8 mouse cellular contexts compared by ENCODE assay signal in the genomic region with DNA sequence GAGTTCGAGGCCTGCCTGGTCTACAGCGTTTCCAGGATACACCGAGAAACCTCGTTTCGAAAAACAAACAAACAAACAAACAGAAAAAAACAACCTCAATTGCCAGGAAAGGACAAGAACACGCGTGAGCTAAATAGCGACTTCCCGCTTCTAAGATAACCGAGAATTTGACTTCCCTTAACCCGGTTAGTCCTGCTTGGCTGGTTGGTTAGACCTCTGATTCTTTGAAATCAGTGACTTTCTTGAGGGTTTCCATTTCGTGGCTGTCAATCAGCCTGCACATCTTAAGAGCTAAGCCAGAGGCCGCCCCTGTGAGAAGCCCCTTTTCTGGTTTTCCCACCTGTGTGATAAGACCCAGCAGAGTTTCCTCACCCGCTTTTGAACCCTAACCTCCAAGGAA. TPM values are rescaled to one million over a fixed set of nuclear protein-coding genes. Genes with fewer than 3 reads are reported as not detected.
DNase-seq lines count a peak whose midpoint lies in the region; ATAC-seq and TF ChIP-seq lines count a peak whose summit lies in the region.

No protein-coding gene starts in this region.

- H3K4me2 ChIP-seq in heart, embryonic 15.5 days: peak overlapping the region; percentile 75

- H3K27ac ChIP-seq in layer of hippocampus, adult 2 months: peak overlapping the region; percentile 95; the same call in 1 of the 2 replicates
- 0 out of 2 replicates have a peak overlapping the region, but pooled peaks have one; percentile 10 for H3K27ac ChIP-seq in bone marrow, adult 2 months (ENCODE audit: control insufficient read depth, insufficient read depth, low read depth, low read length, poor library complexity)
- H3K27ac ChIP-seq in heart, embryonic 15.5 days: no peak overlapping the region

- DNase-seq in layer of hippocampus, adult 2 months (ENCODE audit: low spot score in 2 of 2): no peak
- no peak for DNase-seq in layer of hippocampus, postnatal 10 days (ENCODE audit: low spot score in 2 of 2)
- DNase-seq in right cerebral cortex, adult 18-20 months: no peak
- DNase-seq in right cerebral cortex, adult 2 months (ENCODE audit: low spot score in 2 of 2): no peak
- no peak for DNase-seq in layer of hippocampus, postnatal 14 days (ENCODE audit: low spot score in 2 of 2)

- TF ChIP-seq POLR2A in bone marrow, adult 2 months (IDR thresholded peaks at IDR 0.05; ENCODE audit: borderline replicate concordance, control insufficient read depth, low read depth, low read length): no peak

- H3K36me3 ChIP-seq in heart, embryonic 15.5 days: no peaks in the 10 kb centered on the region
- H3K36me3 ChIP-seq in megakaryocyte, embryonic 14.5 days (replicated peaks; ENCODE audit: low read length): peaks cover 17% of the 10 kb centered on the region

- no peaks in the 10 kb centered on the region for H3K27me3 ChIP-seq in heart, embryonic 15.5 days
- peaks cover 2% of the 10 kb centered on the region for H3K27me3 ChIP-seq in megakaryocyte, embryonic 14.5 days (replicated peaks)

- H3K4me1 ChIP-seq in bone marrow, adult 2 months (ENCODE audit: control insufficient read depth, insufficient read depth, low read length): no peaks in the 10 kb centered on the region
- peaks cover 13% of the 10 kb centered on the region for H3K4me1 ChIP-seq in heart, embryonic 15.5 days (replicated peaks)
- peaks cover 29% of the 10 kb centered on the region for H3K4me1 ChIP-seq in megakaryocyte, embryonic 14.5 days

- no peak for ATAC-seq in heart, embryonic 15.5 days (replicated peaks; ENCODE audit: insufficient number of reproducible peaks, insufficient read depth, low FRiP score, low read depth)

- H3K9ac ChIP-seq in heart, embryonic 15.5 days: peak overlapping the region; percentile 95

- no peak for TF ChIP-seq CTCF in layer of hippocampus, adult 2 months (conservative IDR thresholded peaks at IDR 0.05)
- no peak for TF ChIP-seq CTCF in bone marrow, adult 2 months (IDR thresholded peaks at IDR 0.05; ENCODE audit: control insufficient read depth, insufficient read depth, low read length)

- WGBS in bone marrow, adult 2 months: 6% methylated on average over 14 of the region's 14 CpGs
- WGBS in heart, embryonic 15.5 days: 14% methylated on average over 14 of the region's 14 CpGs

- H3K4me3 ChIP-seq in layer of hippocampus, adult 2 months: peak overlapping the region; percentile 92
- H3K4me3 ChIP-seq in bone marrow, adult 2 months (replicated peaks; ENCODE audit: control insufficient read depth, low read depth, low read length): peak overlapping the region; percentile 59
- H3K4me3 ChIP-seq in heart, embryonic 15.5 days: peak overlapping the region; percentile 97
- H3K4me3 ChIP-seq in megakaryocyte, embryonic 14.5 days (replicated peaks): peak overlapping the region; percentile 97

- H3K9me3 ChIP-seq in heart, embryonic 15.5 days (replicated peaks): no peaks in the 10 kb centered on the region
- H3K9me3 ChIP-seq in megakaryocyte, embryonic 14.5 days: peaks cover 6% of the 10 kb centered on the region; the same call in 1 of the 2 replicates

RNA-seq across cellular contexts. Expression of a gene that starts 0.9 kb away (rescaled TPM):
- total RNA-seq in layer of hippocampus, adult 2 months (2021): 10 to 100 TPM; 31.7 to 34.0 TPM
- 10 to 100 TPM; 25.1 to 25.7 TPM for total RNA-seq in layer of hippocampus, postnatal 10 days (2021)
- polyA plus RNA-seq in bone marrow, adult 2 months (2011; ENCODE audit: insufficient read depth, insufficient read length, low replicate concordance, missing spikeins): 8.8 and 14.3 TPM in 2 replicates
- 50.3 and 50.9 TPM in 2 replicates for polyA plus RNA-seq in heart, embryonic 15.5 days (2015; fragmentation: Nextera tagmentation; extraction: Ambion mirVana)
- 1.1 and 8.2 TPM in 2 replicates for polyA plus RNA-seq in megakaryocyte, embryonic 14.5 days (2012; ENCODE audit: insufficient read depth, low replicate concordance)
- 10 to 100 TPM; 24.3 to 25.2 TPM for total RNA-seq in layer of hippocampus, postnatal 14 days (2021)
